Mouse (Mus musculus) neutrophil, adult 59 days (primary cell): ENCODE results near the gene Ascl1. TPM values are rescaled to one million over a fixed set of nuclear protein-coding genes. Genes with fewer than 3 reads are reported as not detected.

Experiments used
- total RNA-seq, 2 experiments: library from RNA; stranded (reverse); gene quantifications; 1 replicate in 1 of 2; 2 replicates in 1 of 2; pipeline ENCODE4 v1.2.4; 2023

Ascl1 gene
- not detected for total RNA-seq

DNA sequence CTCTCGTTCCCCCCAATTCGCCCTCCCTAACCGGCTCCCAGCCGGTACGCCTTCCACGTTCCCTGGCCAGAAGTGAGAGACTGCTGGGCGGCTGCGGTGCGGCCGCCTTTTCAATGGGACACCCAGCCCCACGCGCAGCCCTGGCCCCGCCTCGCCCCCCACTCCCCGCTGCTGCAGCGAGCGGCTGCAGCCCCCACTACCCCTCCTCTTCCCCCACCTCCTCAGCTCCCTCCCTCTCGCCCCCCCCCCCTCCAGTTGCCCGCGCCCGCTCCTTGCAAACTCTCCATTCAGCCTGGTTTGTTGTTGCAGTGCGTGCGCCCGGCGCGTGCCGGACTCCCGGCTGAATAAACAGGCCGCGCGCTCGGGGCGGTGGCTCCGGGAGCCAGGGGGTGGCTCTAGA is at the start of gene Ascl1:
TSS of gene Ascl1 (minus strand) at position 85 of the 400 bp plus-strand sequence.

DNA sequence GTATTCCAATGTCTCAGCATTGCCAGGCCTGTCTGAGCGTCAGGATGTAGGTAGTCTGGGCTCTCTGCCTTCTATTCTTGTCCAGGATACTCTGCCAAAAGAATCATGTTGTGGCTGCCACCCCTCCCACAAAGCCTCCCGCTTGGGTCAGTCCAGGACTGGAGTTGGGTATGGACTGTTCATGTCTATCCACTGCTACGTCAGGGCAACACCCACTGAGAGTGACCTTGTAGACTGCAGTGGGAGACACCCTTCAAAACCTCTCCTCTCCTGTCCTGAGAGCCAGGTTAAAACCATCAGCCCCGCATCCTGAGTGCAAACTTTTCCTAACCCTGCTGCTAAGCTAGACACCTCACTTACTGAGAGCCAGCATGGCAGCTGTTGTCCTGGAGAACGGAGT is 28.2 kb upstream of the Ascl1 start, which contains the start of gene Pah:
TSS of gene Pah (plus strand) at position 150 of the 400 bp plus-strand sequence.

Other genes with a start within 250 kb of the Ascl1 start
- gene Pah, start 28.1 kb upstream of the Ascl1 start, total RNA-seq: not detected